Mouse (Mus musculus) bone marrow macrophage, adult 2 months (primary cell): ENCODE data around the gene Fam219a. TPM values are rescaled to one million over a fixed set of nuclear protein-coding genes. Genes with fewer than 3 reads are reported as not detected.
A peak's percentile ranks its signal among the peaks of the same experiment; 100 is the strongest.

Source experiments
- H3K27ac ChIP-seq: 2 replicates; pipeline ENCODE4 v1.5.1; 2012; ENCODE audit warnings: low read depth, low read length; ENCODE audit not compliant: insufficient read depth
- H3K4me1 ChIP-seq: 2 replicates; pipeline ENCODE4 v1.6.1; 2012; ENCODE audit warnings: low read length; ENCODE audit not compliant: control insufficient read depth, insufficient read depth
- H3K4me3 ChIP-seq: 2 replicates; pipeline ENCODE4 v1.5.1; 2012; ENCODE audit warnings: mild to moderate bottlenecking, low read length, moderate library complexity; ENCODE audit not compliant: insufficient read depth
- CTCF ChIP-seq: IDR thresholded peaks from 2 replicates; pipeline ENCODE4 v1.5.1; 2012; ENCODE audit warnings: low read depth, mild to moderate bottlenecking, low read length, moderate library complexity
- POLR2A ChIP-seq: IDR thresholded peaks from 2 replicates; pipeline ENCODE4 v1.6.1; 2012; ENCODE audit warnings: mild to moderate bottlenecking, low read depth, low read length, borderline replicate concordance
- polyA plus RNA-seq: library from polyadenylated mRNA; stranded (reverse); fragments of >200 nt; gene quantifications from 2 replicates; pipeline ENCODE4 v1.2.4, GENCODE M21; 2012; ENCODE audit not compliant: missing spikeins, insufficient read depth, insufficient read length

Fam219a gene
- polyA plus RNA-seq, 1 experiment = 35.2 TPM

GRCm38 (mm10) chr4:41507326-41507924, 61.9 kb downstream of the Fam219a start:
- H3K4me3 ChIP-seq = peak overlapping the region; percentile 60
- no peaks in the 10 kb centered on the region for H3K4me1 ChIP-seq
- H3K27ac ChIP-seq = no peak overlapping the region
- TF ChIP-seq POLR2A = no peak
- no peak for TF ChIP-seq CTCF

- H3K4me3 ChIP-seq = peak overlapping the region; percentile 60
Measured at GRCm38 (mm10) chr4:41506906-41507305, 62.4 kb downstream of the Fam219a start.

GRCm38 (mm10) chr4:41506156-41506555, 63.2 kb downstream of the Fam219a start:
- TF ChIP-seq POLR2A = no peak
- peak; percentile 47 for TF ChIP-seq CTCF
- Histone ChIP-seq H3K4me3 (no peak overlapping the region), H3K27ac (no peak overlapping the region), H3K4me1 (no peaks in the 10 kb centered on the region)

More at GRCm38 (mm10) chr4:41506906-41507305, 62.4 kb downstream of the Fam219a start:
- no peak for TF ChIP-seq CTCF
- no peak for TF ChIP-seq POLR2A
- Histone ChIP-seq H3K4me1 (no peaks in the 10 kb centered on the region), H3K27ac (no peak overlapping the region)

- H3K4me3 ChIP-seq = no peak overlapping the region
- TF ChIP-seq CTCF (no peak), POLR2A (no peak)
- no peaks in the 10 kb centered on the region for H3K4me1 ChIP-seq
- no peak overlapping the region for H3K27ac ChIP-seq
Measured at GRCm38 (mm10) chr4:41505131-41505551, 64.2 kb downstream of the Fam219a start.

GRCm38 (mm10) chr4:41504325-41504724, 65.0 kb downstream of the Fam219a start:
- Histone ChIP-seq H3K4me1 (no peaks in the 10 kb centered on the region), H3K4me3 (no peak overlapping the region), H3K27ac (no peak overlapping the region)
- TF ChIP-seq POLR2A = no peak
- no peak for TF ChIP-seq CTCF

- peaks cover 3% of the 10 kb centered on the region for H3K4me1 ChIP-seq
- peak within 1 kb of the TSS; percentile 46 for H3K4me3 ChIP-seq
- no peak within 1 kb of the TSS for H3K27ac ChIP-seq
- TF ChIP-seq POLR2A (no peak), CTCF (no peak)
Measured at GRCm38 (mm10) chr4:41502986-41503412, 66.3 kb downstream of the Fam219a start, which contains the start of gene AI464131. AI464131 (minus strand) TSS chr4:41503076.

- Histone ChIP-seq H3K27ac (no peak overlapping the region), H3K4me1 (peaks cover 8% of the 10 kb centered on the region), H3K4me3 (peak overlapping the region; percentile 46)
- TF ChIP-seq CTCF (no peak), POLR2A (no peak)
Measured at GRCm38 (mm10) chr4:41502171-41502940, 67.0 kb downstream of the Fam219a start.

GRCm38 (mm10) chr4:41500787-41501186, 68.6 kb downstream of the Fam219a start:
- Histone ChIP-seq H3K4me1 (peaks cover 8% of the 10 kb centered on the region), H3K27ac (no peak overlapping the region), H3K4me3 (no peak overlapping the region)
- no peak for TF ChIP-seq POLR2A
- no peak for TF ChIP-seq CTCF

- TF ChIP-seq CTCF (no peak), POLR2A (no peak)
- H3K4me1 ChIP-seq = peaks cover 8% of the 10 kb centered on the region
- H3K4me3 ChIP-seq = no peak overlapping the region
- no peak overlapping the region for H3K27ac ChIP-seq
Measured at GRCm38 (mm10) chr4:41499619-41500018, 69.7 kb downstream of the Fam219a start.

- Histone ChIP-seq H3K4me1 (peaks cover 11% of the 10 kb centered on the region), H3K27ac (no peak overlapping the region), H3K4me3 (peak overlapping the region; percentile 28)
- TF ChIP-seq CTCF (no peak), POLR2A (no peak)
Measured at GRCm38 (mm10) chr4:41498921-41499391, 70.4 kb downstream of the Fam219a start.
